Mouse (Mus musculus): ENCODE results near the gene Ddi1. TPM values are rescaled to one million over a fixed set of nuclear protein-coding genes. Genes with fewer than 3 reads are reported as not detected.
"Not testable (repeated sequence)": the region's sequence is repeated elsewhere in the genome, so short reads cannot be mapped to it uniquely, and the experiment has no call there.

Gene Ddi1
- total and polyA plus RNA-seq, 2 experiments from 2014 or later = not detected

GRCm38 (mm10) chr9:6251990-6252389 is 17.7 kb downstream of the Ddi1 start:
- H3K27me3 ChIP-seq (ENCODE audit: insufficient read depth, low read length) = no peaks in the 10 kb centered on the region
- no peak overlapping the region for H3K9ac ChIP-seq (replicated peaks; ENCODE audit: low read length, poor library complexity, severe bottlenecking)
- no peak overlapping the region for H3K4me3 ChIP-seq (ENCODE audit: low read depth, low read length)
- TF ChIP-seq CTCF (IDR thresholded peaks at IDR 0.05) = no peak
- no peaks in the 10 kb centered on the region for H3K36me3 ChIP-seq (ENCODE audit: insufficient read depth, low read length)
- no peaks in the 10 kb centered on the region for H3K9me3 ChIP-seq (ENCODE audit: low read length)
- DNase-seq (ENCODE audit: low spot score) (no peak), ATAC-seq (ENCODE audit: low FRiP score) (no peak)
- no peak overlapping the region for H3K27ac ChIP-seq (ENCODE audit: low read depth, low read length)
- 59% methylated on average over 2 of the region's 2 CpGs for WGBS
- no peak overlapping the region for H3K4me2 ChIP-seq (ENCODE audit: low read depth, low read length, poor library complexity, severe bottlenecking)
- H3K4me1 ChIP-seq (ENCODE audit: insufficient read depth, low read length) = no peaks in the 10 kb centered on the region

- Histone ChIP-seq H3K27me3 (ENCODE audit: insufficient read depth, low read length) (no peaks in the 10 kb centered on the region), H3K4me3 (ENCODE audit: low read depth, low read length) (no peak overlapping the region), H3K4me2 (ENCODE audit: low read depth, low read length, poor library complexity, severe bottlenecking) (no peak overlapping the region), H3K4me1 (ENCODE audit: insufficient read depth, low read length) (no peaks in the 10 kb centered on the region), H3K9ac (replicated peaks; ENCODE audit: low read length, poor library complexity, severe bottlenecking) (no peak overlapping the region), H3K9me3 (ENCODE audit: low read length) (no peaks in the 10 kb centered on the region), H3K36me3 (ENCODE audit: insufficient read depth, low read length) (no peaks in the 10 kb centered on the region), H3K27ac (ENCODE audit: low read depth, low read length) (no peak overlapping the region)
- DNase-seq (ENCODE audit: low spot score) (peak; percentile 60), ATAC-seq (ENCODE audit: low FRiP score) (no peak; the same call in 1 of the 2 replicates)
- 53% methylated on average over 1 of the region's 1 CpGs for WGBS
- no peak for TF ChIP-seq CTCF (IDR thresholded peaks at IDR 0.05)
Measured at GRCm38 (mm10) chr9:6250320-6250719, 19.3 kb downstream of the Ddi1 start.

GRCm38 (mm10) chr9:6235982-6236381 is 33.7 kb downstream of the Ddi1 start:
- H3K9me3 ChIP-seq (ENCODE audit: low read length); H3K4me2 ChIP-seq (ENCODE audit: low read depth, low read length, poor library complexity, severe bottlenecking); H3K27ac ChIP-seq (ENCODE audit: low read depth, low read length); H3K36me3 ChIP-seq (ENCODE audit: insufficient read depth, low read length); H3K4me3 ChIP-seq (ENCODE audit: low read depth, low read length); DNase-seq (ENCODE audit: low spot score); H3K9ac ChIP-seq (replicated peaks; ENCODE audit: low read length, poor library complexity, severe bottlenecking); H3K27me3 ChIP-seq (ENCODE audit: insufficient read depth, low read length); ATAC-seq (ENCODE audit: low FRiP score); H3K4me1 ChIP-seq (ENCODE audit: insufficient read depth, low read length): not testable (repeated sequence)
- WGBS = 95% methylated on average over 1 of the region's 1 CpGs

GRCm38 (mm10) chr9:6217505-6217904 is 52.1 kb downstream of the Ddi1 start:
- ATAC-seq (ENCODE audit: low FRiP score) (no peak), DNase-seq (ENCODE audit: low spot score) (no peak)
- no peak overlapping the region for H3K4me3 ChIP-seq (ENCODE audit: low read depth, low read length)
- no peaks in the 10 kb centered on the region for H3K27me3 ChIP-seq (ENCODE audit: insufficient read depth, low read length)
- no peak for TF ChIP-seq CTCF (IDR thresholded peaks at IDR 0.05)
- H3K36me3 ChIP-seq (ENCODE audit: insufficient read depth, low read length) = no peaks in the 10 kb centered on the region
- no peak overlapping the region for H3K9ac ChIP-seq (replicated peaks; ENCODE audit: low read length, poor library complexity, severe bottlenecking)
- no peak overlapping the region for H3K4me2 ChIP-seq (ENCODE audit: low read depth, low read length, poor library complexity, severe bottlenecking)
- no peaks in the 10 kb centered on the region for H3K4me1 ChIP-seq (ENCODE audit: insufficient read depth, low read length)
- no peaks in the 10 kb centered on the region for H3K9me3 ChIP-seq (ENCODE audit: low read length)
- WGBS = 56% methylated on average over 1 of the region's 1 CpGs
- no peak overlapping the region for H3K27ac ChIP-seq (ENCODE audit: low read depth, low read length)

- Histone ChIP-seq H3K27me3 (ENCODE audit: insufficient read depth, low read length) (no peaks in the 10 kb centered on the region), H3K9ac (replicated peaks; ENCODE audit: low read length, poor library complexity, severe bottlenecking) (no peak overlapping the region), H3K4me3 (ENCODE audit: low read depth, low read length) (no peak overlapping the region), H3K4me2 (ENCODE audit: low read depth, low read length, poor library complexity, severe bottlenecking) (no peak overlapping the region), H3K9me3 (ENCODE audit: low read length) (no peaks in the 10 kb centered on the region), H3K4me1 (ENCODE audit: insufficient read depth, low read length) (no peaks in the 10 kb centered on the region), H3K27ac (ENCODE audit: low read depth, low read length) (no peak overlapping the region), H3K36me3 (ENCODE audit: insufficient read depth, low read length) (no peaks in the 10 kb centered on the region)
- ATAC-seq (ENCODE audit: low FRiP score) (no peak), DNase-seq (ENCODE audit: low spot score) (no peak)
- 74% methylated on average over 5 of the region's 5 CpGs for WGBS
- TF ChIP-seq CTCF (IDR thresholded peaks at IDR 0.05) = no peak
Measured at GRCm38 (mm10) chr9:6212862-6213261, 56.8 kb downstream of the Ddi1 start.

Other genes starting within 250 kb of the Ddi1 start
- gene Pdgfd, start 101.3 kb downstream of the Ddi1 start, total RNA-seq (2014; rRNA removed) = 4.5 and 6.7 TPM in 2 replicates
- 3.0 and 3.7 TPM in 2 replicates for gene Pdgfd, start 101.3 kb downstream of the Ddi1 start, polyA plus RNA-seq (2015; fragmentation: Nextera tagmentation; extraction: Ambion mirVana)

All from midbrain, postnatal 0 days (tissue).